Mouse (Mus musculus) ES-E14 (cell line): ENCODE measurements around the gene Cend1.

ENCODE experiments used
- CHD2 ChIP-seq: IDR thresholded peaks from 2 replicates; pipeline ENCODE4 v1.6.1; 2014; ENCODE audit warnings: mild to moderate bottlenecking, low read depth, low read length, inconsistent platforms
- HCFC1 ChIP-seq: IDR thresholded peaks from 2 replicates; pipeline ENCODE4 v1.6.1; 2012; ENCODE audit warnings: low read length, inconsistent platforms, borderline replicate concordance; ENCODE audit not compliant: insufficient read depth
- ZC3H11A ChIP-seq: IDR thresholded peaks from 2 replicates; pipeline ENCODE4 v1.6.1; 2012; ENCODE audit warnings: low read depth, mild to moderate bottlenecking, inconsistent platforms, low read length, borderline replicate concordance

DNA sequence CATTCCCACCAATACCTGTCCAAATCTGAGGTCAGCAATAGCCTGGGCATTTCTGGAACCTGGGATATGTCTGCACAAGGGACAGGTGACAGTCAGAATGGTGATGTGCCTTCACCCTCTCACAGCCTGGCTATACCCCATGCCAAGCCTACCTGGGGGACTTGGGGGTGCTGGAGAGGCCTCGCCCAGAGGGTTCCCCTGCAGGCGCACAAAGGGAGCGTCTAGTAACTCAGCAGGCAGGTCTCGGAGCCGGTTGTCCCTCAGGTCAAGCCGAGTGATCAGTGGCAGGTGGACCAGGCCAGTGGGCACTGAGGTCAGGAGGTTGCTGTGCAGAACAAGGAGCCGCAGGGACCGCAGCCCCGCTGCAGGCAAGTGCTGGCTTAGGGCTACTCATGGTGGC lies 12.2 kb upstream of the Cend1 start:
- TF ChIP-seq ZC3H11A (no peak), CHD2 (no peak), HCFC1 (no peak)
